Mouse (Mus musculus) neural tube, embryonic 10.5 days (tissue): ENCODE data around the gene Osbpl7.

Experiments used
- DNase-seq: peaks from one replicate; pipeline ENCODE4 v3.0.0-alpha.2; 2017; ENCODE audit warnings: low spot score; ENCODE audit errors: extremely low spot score

The Osbpl7 gene

GRCm38 (mm10) chr11:97050216-97050943 is at the start of gene Osbpl7:
Osbpl7 (plus strand) TSS chr11:97050628.
- peak; percentile 51 for DNase-seq

- no peak for DNase-seq
These were observed 47.3 kb upstream of the Osbpl7 start for GRCm38 (mm10) chr11:97003170-97003569.

- no peak for DNase-seq
These were observed 43.2 kb upstream of the Osbpl7 start for GRCm38 (mm10) chr11:97007093-97007794.

- no peak for DNase-seq
These were observed 41.1 kb upstream of the Osbpl7 start for GRCm38 (mm10) chr11:97009198-97009790.

GRCm38 (mm10) chr11:97013121-97013670 is 37.2 kb upstream of the Osbpl7 start, which contains the start of gene Sp6:
Sp6 (plus strand) TSS chr11:97013394.
- DNase-seq, result no peak

- no peak for DNase-seq
These were observed 32.5 kb upstream of the Osbpl7 start for GRCm38 (mm10) chr11:97017696-97018582.

- peak; percentile 59 for DNase-seq
These were observed 31.7 kb upstream of the Osbpl7 start for GRCm38 (mm10) chr11:97018583-97019344.

GRCm38 (mm10) chr11:97019345-97019708 is 31.1 kb upstream of the Osbpl7 start:
- peak; percentile 43 for DNase-seq

- peak; percentile 41 for DNase-seq
These were observed 29.2 kb upstream of the Osbpl7 start for GRCm38 (mm10) chr11:97021121-97021765.

GRCm38 (mm10) chr11:97021873-97022484 is 28.4 kb upstream of the Osbpl7 start:
- peak; percentile 75 for DNase-seq

- DNase-seq, result no peak
These were observed 25.5 kb upstream of the Osbpl7 start for GRCm38 (mm10) chr11:97024977-97025376.

GRCm38 (mm10) chr11:97025721-97026344 is 24.6 kb upstream of the Osbpl7 start:
- peak; percentile 94 for DNase-seq

GRCm38 (mm10) chr11:97029686-97030417 is 20.6 kb upstream of the Osbpl7 start, which contains the start of gene Scrn2:
Scrn2 (plus strand) TSS chr11:97029938.
- DNase-seq, result peak; percentile 96

GRCm38 (mm10) chr11:97030426-97030825 is 20.0 kb upstream of the Osbpl7 start:
- DNase-seq, result no peak

GRCm38 (mm10) chr11:97031977-97032376 is 18.5 kb upstream of the Osbpl7 start:
- no peak for DNase-seq

- DNase-seq, result no peak
These were observed 17.9 kb upstream of the Osbpl7 start for GRCm38 (mm10) chr11:97032499-97032898.

- no peak for DNase-seq
These were observed 16.6 kb upstream of the Osbpl7 start for GRCm38 (mm10) chr11:97033781-97034180.

- no peak for DNase-seq
These were observed 14.3 kb upstream of the Osbpl7 start for GRCm38 (mm10) chr11:97036141-97036540.
